Mouse (Mus musculus) midbrain, embryonic 15.5 days (tissue): ENCODE data around the gene Sh3pxd2b. TPM values are rescaled to one million over a fixed set of nuclear protein-coding genes. Genes with fewer than 3 reads are reported as not detected.
A peak's percentile ranks its signal among the peaks of the same experiment; 100 is the strongest.

Source experiments
- ATAC-seq: fragments of 200-750 bp; cut with Nextera tagmentation; replicated peaks from 2 replicates; pipeline ENCODE4 v1.8.0; 2017; ENCODE audit warnings: moderate TSS enrichment
- H3K27ac ChIP-seq: fragments of 300-500 bp; sonication (generic); 2 replicates; pipeline ENCODE4 v1.5.1; 2015; ENCODE audit warnings: mild to moderate bottlenecking, inconsistent platforms
- H3K27me3 ChIP-seq: fragments of 300-500 bp; sonication (generic); replicated peaks from 2 replicates; pipeline ENCODE4 v1.6.1; 2015; ENCODE audit warnings: inconsistent platforms
- H3K36me3 ChIP-seq: fragments of 300-500 bp; sonication (generic); replicated peaks from 2 replicates; pipeline ENCODE4 v1.6.1; 2015; ENCODE audit warnings: inconsistent platforms
- H3K4me1 ChIP-seq: fragments of 300-500 bp; sonication (generic); 2 replicates; pipeline ENCODE4 v1.6.1; 2015; ENCODE audit warnings: inconsistent platforms
- H3K4me2 ChIP-seq: fragments of 300-500 bp; sonication (generic); 2 replicates; pipeline ENCODE4 v1.6.1; 2015; ENCODE audit warnings: inconsistent platforms, mild to moderate bottlenecking, moderate library complexity
- H3K4me3 ChIP-seq: fragments of 300-500 bp; sonication (generic); 2 replicates; pipeline ENCODE4 v1.5.1; 2015; ENCODE audit warnings: mild to moderate bottlenecking, inconsistent platforms
- H3K9ac ChIP-seq: fragments of 300-500 bp; sonication (generic); 2 replicates; pipeline ENCODE4 v1.6.1; 2015; ENCODE audit warnings: mild to moderate bottlenecking, inconsistent platforms
- H3K9me3 ChIP-seq: fragments of 300-500 bp; sonication (generic); 2 replicates; pipeline ENCODE4 v1.6.1; 2016; ENCODE audit warnings: inconsistent platforms
- WGBS: fragments of 180-500 bp; shearing (Covaris S2); methylation state at CpG from one replicate; pipeline ENCODE4 v1.1.7; 2015; ENCODE audit warnings: mixed read lengths; 5-methylcytosine and 5-hydroxymethylcytosine counted together
- polyA plus RNA-seq: library from polyadenylated mRNA; unstranded; fragments of >200 nt; fragmentation: Nextera tagmentation; extraction: Ambion mirVana; gene quantifications from 2 replicates; pipeline ENCODE4 v1.2.1, GENCODE M21; 2015

Gene Sh3pxd2b
- polyA plus RNA-seq, 1 experiment from 2014 or later = 27.0 TPM

- H3K9ac ChIP-seq = no peak overlapping the region
- ATAC-seq = no peak
- H3K36me3 ChIP-seq = no peaks in the 10 kb centered on the region
- H3K27ac ChIP-seq = no peak overlapping the region
- no peaks in the 10 kb centered on the region for H3K4me1 ChIP-seq
- H3K4me3 ChIP-seq = no peak overlapping the region
- H3K27me3 ChIP-seq = no peaks in the 10 kb centered on the region
- H3K9me3 ChIP-seq = no peaks in the 10 kb centered on the region
- no peak overlapping the region for H3K4me2 ChIP-seq
- 90% methylated on average over 3 of the region's 3 CpGs for WGBS
Measured at GRCm38 (mm10) chr11:32316009-32316408, 31.6 kb upstream of the Sh3pxd2b start.

GRCm38 (mm10) chr11:32320507-32321195 is 27.0 kb upstream of the Sh3pxd2b start:
- H3K4me2 ChIP-seq = no peak overlapping the region
- H3K4me1 ChIP-seq = 0 out of 2 replicates have a peak, but pooled peaks cover 3% of the 10 kb centered on the region
- no peak overlapping the region for H3K27ac ChIP-seq
- H3K9me3 ChIP-seq = no peaks in the 10 kb centered on the region
- ATAC-seq = no peak
- no peak overlapping the region for H3K9ac ChIP-seq
- no peaks in the 10 kb centered on the region for H3K36me3 ChIP-seq
- 69% methylated on average over 11 of the region's 11 CpGs for WGBS
- no peak overlapping the region for H3K4me3 ChIP-seq
- no peaks in the 10 kb centered on the region; the same call in 1 of the 2 replicates for H3K27me3 ChIP-seq

- no peaks in the 10 kb centered on the region for H3K9me3 ChIP-seq
- WGBS = 40% methylated on average over 8 of the region's 8 CpGs
- no peak overlapping the region for H3K4me2 ChIP-seq
- no peaks in the 10 kb centered on the region; the same call in 1 of the 2 replicates for H3K27me3 ChIP-seq
- H3K4me3 ChIP-seq = no peak overlapping the region
- H3K27ac ChIP-seq = no peak overlapping the region
- H3K36me3 ChIP-seq = no peaks in the 10 kb centered on the region
- H3K9ac ChIP-seq = no peak overlapping the region
- ATAC-seq = no peak
- H3K4me1 ChIP-seq = 0 out of 2 replicates have a peak, but pooled peaks cover 3% of the 10 kb centered on the region
Measured at GRCm38 (mm10) chr11:32321196-32321565, 26.4 kb upstream of the Sh3pxd2b start.

- no peak overlapping the region for H3K9ac ChIP-seq
- H3K36me3 ChIP-seq = no peaks in the 10 kb centered on the region
- peak; percentile 85 for ATAC-seq
- 0 out of 2 replicates have a peak, but pooled peaks cover 3% of the 10 kb centered on the region for H3K4me1 ChIP-seq
- 14% methylated on average over 15 of the region's 15 CpGs for WGBS
- H3K9me3 ChIP-seq = no peaks in the 10 kb centered on the region
- H3K27me3 ChIP-seq = no peaks in the 10 kb centered on the region; the same call in 1 of the 2 replicates
- no peak overlapping the region for H3K4me3 ChIP-seq
- H3K4me2 ChIP-seq = peak overlapping the region; percentile 34; the same call in 1 of the 2 replicates
- H3K27ac ChIP-seq = no peak overlapping the region
Measured at GRCm38 (mm10) chr11:32324609-32325008, 23.0 kb upstream of the Sh3pxd2b start.

- Histone ChIP-seq H3K4me2 (no peak overlapping the region), H3K27ac (no peak overlapping the region), H3K27me3 (no peaks in the 10 kb centered on the region), H3K36me3 (no peaks in the 10 kb centered on the region), H3K9me3 (no peaks in the 10 kb centered on the region), H3K9ac (no peak overlapping the region), H3K4me1 (0 out of 2 replicates have a peak, but pooled peaks cover 3% of the 10 kb centered on the region), H3K4me3 (no peak overlapping the region)
- no peak for ATAC-seq
- WGBS = 50% methylated on average over 6 of the region's 6 CpGs
Measured at GRCm38 (mm10) chr11:32331075-32331474, 16.5 kb upstream of the Sh3pxd2b start.

GRCm38 (mm10) chr11:32331861-32332260 is 15.8 kb upstream of the Sh3pxd2b start:
- ATAC-seq = no peak
- Histone ChIP-seq H3K4me2 (no peak overlapping the region), H3K27ac (no peak overlapping the region), H3K36me3 (no peaks in the 10 kb centered on the region), H3K9ac (no peak overlapping the region), H3K27me3 (no peaks in the 10 kb centered on the region), H3K9me3 (no peaks in the 10 kb centered on the region), H3K4me3 (no peak overlapping the region), H3K4me1 (0 out of 2 replicates have a peak, but pooled peaks cover 3% of the 10 kb centered on the region)
- WGBS = 68% methylated on average over 5 of the region's 5 CpGs

GRCm38 (mm10) chr11:32333235-32333634 is 14.4 kb upstream of the Sh3pxd2b start:
- H3K4me2 ChIP-seq = no peak overlapping the region
- no peaks in the 10 kb centered on the region for H3K36me3 ChIP-seq
- H3K4me1 ChIP-seq = 0 out of 2 replicates have a peak, but pooled peaks cover 3% of the 10 kb centered on the region
- no peak overlapping the region for H3K4me3 ChIP-seq
- no peak overlapping the region for H3K9ac ChIP-seq
- no peak for ATAC-seq
- WGBS = 86% methylated on average over 2 of the region's 2 CpGs
- H3K27ac ChIP-seq = no peak overlapping the region
- no peaks in the 10 kb centered on the region for H3K27me3 ChIP-seq
- no peaks in the 10 kb centered on the region for H3K9me3 ChIP-seq

- no peaks in the 10 kb centered on the region for H3K9me3 ChIP-seq
- WGBS = 85% methylated on average over 6 of the region's 6 CpGs
- H3K4me3 ChIP-seq = no peak overlapping the region
- no peaks in the 10 kb centered on the region for H3K36me3 ChIP-seq
- no peaks in the 10 kb centered on the region for H3K4me1 ChIP-seq
- no peak overlapping the region for H3K27ac ChIP-seq
- H3K27me3 ChIP-seq = no peaks in the 10 kb centered on the region
- H3K4me2 ChIP-seq = no peak overlapping the region
- H3K9ac ChIP-seq = no peak overlapping the region
- no peak for ATAC-seq
Measured at GRCm38 (mm10) chr11:32336435-32336907, 11.1 kb upstream of the Sh3pxd2b start.

GRCm38 (mm10) chr11:32339131-32339531 is 8.5 kb upstream of the Sh3pxd2b start:
- H3K27me3 ChIP-seq = no peaks in the 10 kb centered on the region
- 76% methylated on average over 2 of the region's 2 CpGs for WGBS
- H3K27ac ChIP-seq = no peak overlapping the region
- no peaks in the 10 kb centered on the region for H3K4me1 ChIP-seq
- H3K4me3 ChIP-seq = no peak overlapping the region
- H3K9ac ChIP-seq = no peak overlapping the region
- no peaks in the 10 kb centered on the region for H3K36me3 ChIP-seq
- no peaks in the 10 kb centered on the region for H3K9me3 ChIP-seq
- ATAC-seq = no peak
- H3K4me2 ChIP-seq = no peak overlapping the region

- 0 out of 2 replicates have a peak, but pooled peaks have one; percentile 28 for ATAC-seq
- H3K27ac ChIP-seq = no peak overlapping the region
- no peak overlapping the region for H3K4me2 ChIP-seq
- no peaks in the 10 kb centered on the region for H3K4me1 ChIP-seq
- H3K4me3 ChIP-seq = no peak overlapping the region
- no peaks in the 10 kb centered on the region for H3K36me3 ChIP-seq
- no peak overlapping the region for H3K9ac ChIP-seq
- H3K27me3 ChIP-seq = no peaks in the 10 kb centered on the region
- 49% methylated on average over 17 of the region's 17 CpGs for WGBS
- no peaks in the 10 kb centered on the region for H3K9me3 ChIP-seq
Measured at GRCm38 (mm10) chr11:32340476-32341473, 6.8 kb upstream of the Sh3pxd2b start.

GRCm38 (mm10) chr11:32342770-32343191 is 4.8 kb upstream of the Sh3pxd2b start:
- no peak overlapping the region for H3K4me3 ChIP-seq
- no peak overlapping the region for H3K9ac ChIP-seq
- no peaks in the 10 kb centered on the region for H3K36me3 ChIP-seq
- H3K9me3 ChIP-seq = no peaks in the 10 kb centered on the region
- H3K4me2 ChIP-seq = no peak overlapping the region
- no peaks in the 10 kb centered on the region for H3K27me3 ChIP-seq
- WGBS = 15% methylated on average over 2 of the region's 2 CpGs
- peaks cover 9% of the 10 kb centered on the region for H3K4me1 ChIP-seq
- ATAC-seq = no peak
- H3K27ac ChIP-seq = no peak overlapping the region

GRCm38 (mm10) chr11:32343350-32343749 is 4.3 kb upstream of the Sh3pxd2b start:
- Histone ChIP-seq H3K27me3 (no peaks in the 10 kb centered on the region), H3K36me3 (no peaks in the 10 kb centered on the region), H3K4me1 (peaks cover 11% of the 10 kb centered on the region), H3K4me3 (no peak overlapping the region), H3K27ac (no peak overlapping the region), H3K9ac (no peak overlapping the region), H3K9me3 (no peaks in the 10 kb centered on the region), H3K4me2 (no peak overlapping the region)
- WGBS = 100% methylated on average over 1 of the region's 1 CpGs
- ATAC-seq = no peak
